Mouse (Mus musculus) embryonic facial prominence, embryonic 11.5 days (tissue): ENCODE measurements around the gene Arsk. TPM values are rescaled to one million over a fixed set of nuclear protein-coding genes. Genes with fewer than 3 reads are reported as not detected.

Experiments used
- ATAC-seq: fragments of 200-750 bp; cut with Nextera tagmentation; replicated peaks from 2 replicates; pipeline ENCODE4 v1.8.0; 2017; ENCODE audit warnings: low read depth; ENCODE audit not compliant: insufficient number of reproducible peaks, low FRiP score, low TSS enrichment
- DNase-seq: peaks from one replicate; pipeline ENCODE4 v3.0.0-alpha.2; 2015; ENCODE audit warnings: low spot score
- H3K27ac ChIP-seq: fragments of 300-500 bp; sonication (generic); replicated peaks from 2 replicates; pipeline ENCODE4 v1.5.1; 2014; ENCODE audit warnings: mild to moderate bottlenecking, low read depth, low read length, control low read depth
- H3K27me3 ChIP-seq: fragments of 300-500 bp; sonication (generic); 2 replicates; pipeline ENCODE4 v1.6.1; 2014; ENCODE audit warnings: mild to moderate bottlenecking, low read length, moderate library complexity, mixed read lengths; ENCODE audit not compliant: control insufficient read depth, insufficient read depth
- H3K36me3 ChIP-seq: fragments of 300-500 bp; sonication (generic); replicated peaks from 2 replicates; pipeline ENCODE4 v1.6.1; 2014; ENCODE audit warnings: low read depth, mild to moderate bottlenecking, low read length, moderate library complexity, mixed read lengths; ENCODE audit not compliant: control insufficient read depth, insufficient read depth
- H3K4me1 ChIP-seq: fragments of 300-500 bp; sonication (generic); 2 replicates; pipeline ENCODE4 v1.6.1; 2014; ENCODE audit warnings: low read length, mixed read lengths; ENCODE audit not compliant: control insufficient read depth, insufficient read depth
- H3K4me2 ChIP-seq: fragments of 300-500 bp; sonication (generic); 2 replicates; pipeline ENCODE4 v1.6.1; 2014; ENCODE audit warnings: low read depth, mild to moderate bottlenecking, control low read depth, low read length, moderate library complexity
- H3K4me3 ChIP-seq: fragments of 300-500 bp; sonication (generic); 2 replicates; pipeline ENCODE4 v1.5.1; 2014; ENCODE audit warnings: low read depth, low read length, control low read depth
- H3K9ac ChIP-seq: fragments of 300-500 bp; sonication (generic); replicated peaks from 2 replicates; pipeline ENCODE4 v1.6.1; 2014; ENCODE audit warnings: mild to moderate bottlenecking, control low read depth, low read length
- H3K9me3 ChIP-seq: fragments of 300-500 bp; sonication (generic); replicated peaks from 2 replicates; pipeline ENCODE4 v1.6.1; 2016; ENCODE audit warnings: mild to moderate bottlenecking, low read length, inconsistent platforms, mixed read lengths; ENCODE audit not compliant: control insufficient read depth
- WGBS: fragments of 180-500 bp; shearing (Covaris S2); extraction: QIAGEN DNeasy Blood & Tissue Kit; methylation state at CpG from one replicate; pipeline ENCODE4 v1.1.7; 2014; 5-methylcytosine and 5-hydroxymethylcytosine counted together
- polyA plus RNA-seq: library from polyadenylated mRNA; unstranded; fragments of >200 nt; fragmentation: Nextera tagmentation; extraction: Ambion mirVana; gene quantifications from 2 replicates; pipeline ENCODE4 v1.2.1, GENCODE M21; 2014

Gene Arsk
- polyA plus RNA-seq, result 6.8 and 8.1 TPM in 2 replicates

DNA sequence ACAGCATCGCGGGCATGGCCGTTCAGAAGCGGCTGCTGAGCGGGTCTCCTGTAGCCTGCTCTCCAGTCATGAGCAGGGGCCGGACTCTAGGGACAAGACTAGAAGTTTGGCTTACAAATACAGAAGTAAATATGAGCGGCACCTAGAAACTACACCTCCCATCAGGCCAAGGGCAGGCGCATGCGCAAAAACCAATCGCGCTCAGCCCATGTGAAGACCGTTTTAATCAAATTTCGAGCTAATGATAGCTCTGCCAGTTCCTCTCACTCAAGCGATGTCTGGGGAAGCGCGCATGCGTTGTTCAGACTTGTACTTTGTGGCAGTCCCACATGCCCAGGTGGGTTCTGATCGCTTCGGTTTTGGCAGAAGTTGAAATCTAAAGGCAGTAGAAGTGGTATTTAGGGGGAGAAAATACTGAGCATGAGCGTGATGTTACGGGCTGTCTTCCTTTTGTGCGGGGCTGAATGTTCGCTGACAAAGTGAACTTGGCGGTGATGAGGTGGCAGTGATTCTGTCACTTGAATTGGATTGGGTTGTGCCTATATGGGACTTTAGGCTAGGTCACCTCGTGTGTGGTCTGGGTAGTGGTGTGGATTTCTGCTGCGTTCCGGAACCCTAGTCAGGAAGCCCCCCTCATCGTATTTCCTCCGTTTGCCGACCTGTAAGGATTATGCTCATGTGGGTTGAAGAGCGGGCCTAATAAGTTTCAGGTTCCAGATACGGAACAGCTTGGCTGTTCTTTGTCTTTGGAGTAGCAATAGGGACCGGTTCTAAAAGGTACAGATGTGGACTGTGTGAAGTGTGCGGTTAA, at the start of gene Arsk, which contains the start of gene Ttc37:
Gene Arsk, minus strand, starts transcription at position 168 of the 811 bp plus-strand sequence.
Gene Ttc37, plus strand, starts transcription at position 242 of the 811 bp plus-strand sequence.
- H3K4me3 ChIP-seq, result peak within 1 kb of the TSS; percentile 53
- ATAC-seq, result peak; percentile 95
- H3K27ac ChIP-seq, result peak within 1 kb of the TSS; percentile 52; the same call in 1 of the 2 replicates

DNA sequence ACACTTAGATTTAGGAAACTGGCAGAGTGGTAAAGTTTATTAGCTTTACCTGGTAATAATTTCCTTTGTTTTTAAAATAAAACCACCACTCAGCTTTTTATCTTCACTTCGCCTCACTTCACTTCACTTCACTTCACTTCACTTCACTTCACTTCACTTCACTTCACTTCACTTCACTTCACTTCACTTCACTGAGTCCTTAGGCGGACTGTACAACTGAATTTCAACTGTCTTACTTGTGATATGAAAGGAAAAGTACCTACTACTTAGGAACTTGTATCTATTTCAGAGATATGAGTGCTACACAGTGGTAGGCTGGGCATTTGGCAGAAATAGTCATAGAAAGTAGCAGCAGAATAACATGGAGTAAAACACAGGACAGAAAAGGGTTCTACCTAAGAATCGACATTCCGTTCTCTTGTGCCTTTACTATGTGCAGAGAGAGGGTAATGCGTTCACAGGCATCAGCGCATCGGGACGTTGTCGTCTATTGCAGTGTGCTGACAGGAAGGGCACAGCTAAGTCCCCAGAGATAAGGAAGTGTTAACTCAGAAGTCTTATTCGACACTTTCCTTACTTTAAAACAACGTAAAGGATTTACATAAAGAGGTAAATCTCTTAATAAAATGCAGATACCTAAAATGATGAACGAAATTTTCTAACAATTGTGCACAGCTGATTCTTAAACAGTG, 42.8 kb upstream of the Arsk start:
- H3K36me3 ChIP-seq, result no peaks in the 10 kb centered on the region
- 87% methylated on average over 12 of the region's 12 CpGs for WGBS
- no peaks in the 10 kb centered on the region for H3K27me3 ChIP-seq
- H3K4me1 ChIP-seq, result no peaks in the 10 kb centered on the region
- no peak overlapping the region for H3K27ac ChIP-seq
- H3K4me3 ChIP-seq, result no peak overlapping the region
- no peak overlapping the region for H3K4me2 ChIP-seq
- no peaks in the 10 kb centered on the region for H3K9me3 ChIP-seq
- ATAC-seq (no peak), DNase-seq (no peak)
- no peak overlapping the region for H3K9ac ChIP-seq

More for the DNA sequence above, at the start of gene Arsk, which contains the start of gene Ttc37:
- Histone ChIP-seq H3K9ac (peak within 1 kb of the TSS; percentile 66), H3K4me1 (no peaks in the 10 kb centered on the region), H3K27me3 (no peaks in the 10 kb centered on the region), H3K36me3 (no peaks in the 10 kb centered on the region), H3K4me2 (peak within 1 kb of the TSS; percentile 49), H3K9me3 (no peaks in the 10 kb centered on the region)
- WGBS, result under 1% methylated on average over 34 of the region's 34 CpGs
- peak; percentile 97 for DNase-seq

DNA sequence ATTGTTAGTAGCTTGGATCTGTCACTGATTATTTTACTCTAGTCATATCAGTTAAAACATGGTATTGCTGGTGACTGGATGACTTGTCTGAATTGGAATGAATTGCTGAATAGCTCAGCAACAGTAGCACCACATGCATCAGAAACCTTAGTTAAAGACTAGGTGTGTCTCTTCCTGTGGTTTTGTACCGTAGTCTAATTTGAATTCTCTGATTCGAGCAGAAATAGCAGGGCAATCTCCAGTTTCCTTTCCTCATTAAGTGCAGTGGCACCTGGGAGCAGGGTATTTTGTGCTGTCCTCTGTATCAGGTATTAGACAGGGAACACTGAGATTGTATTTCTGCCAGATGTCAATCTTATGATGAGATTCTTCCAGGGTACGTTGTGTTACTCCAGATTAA, 40.4 kb upstream of the Arsk start:
- Histone ChIP-seq H3K9ac (no peak overlapping the region), H3K27ac (no peak overlapping the region), H3K4me1 (no peaks in the 10 kb centered on the region), H3K4me3 (no peak overlapping the region), H3K4me2 (no peak overlapping the region), H3K27me3 (no peaks in the 10 kb centered on the region), H3K36me3 (no peaks in the 10 kb centered on the region), H3K9me3 (no peaks in the 10 kb centered on the region)
- WGBS, result 89% methylated on average over 3 of the region's 3 CpGs
- no peak for ATAC-seq
- DNase-seq, result no peak

DNA sequence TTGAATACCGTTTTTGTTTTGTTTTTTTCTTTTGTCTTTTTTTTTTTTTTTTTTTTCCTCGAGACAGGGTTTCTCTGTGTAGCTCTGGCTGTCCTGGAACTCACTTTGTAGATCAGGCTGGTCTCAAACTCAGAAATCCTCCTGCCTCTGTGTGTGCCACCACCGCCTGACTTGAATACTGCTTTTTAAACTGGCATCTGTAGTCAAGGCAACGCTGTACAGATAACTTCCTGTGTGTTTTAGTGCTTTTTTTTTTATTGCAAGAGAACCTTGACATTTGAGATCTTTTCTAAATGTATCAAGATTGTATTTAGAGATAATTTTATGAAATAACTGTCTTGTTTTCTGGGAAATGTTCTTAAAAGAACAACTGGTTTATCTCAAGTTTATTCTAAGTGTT, 34.0 kb upstream of the Arsk start:
- no peaks in the 10 kb centered on the region for H3K9me3 ChIP-seq
- no peaks in the 10 kb centered on the region for H3K27me3 ChIP-seq
- H3K4me3 ChIP-seq, result no peak overlapping the region
- 86% methylated on average over 4 of the region's 4 CpGs for WGBS
- no peaks in the 10 kb centered on the region for H3K4me1 ChIP-seq
- ATAC-seq (no peak), DNase-seq (no peak)
- H3K36me3 ChIP-seq, result no peaks in the 10 kb centered on the region
- H3K4me2 ChIP-seq, result no peak overlapping the region
- no peak overlapping the region for H3K27ac ChIP-seq
- H3K9ac ChIP-seq, result no peak overlapping the region

DNA sequence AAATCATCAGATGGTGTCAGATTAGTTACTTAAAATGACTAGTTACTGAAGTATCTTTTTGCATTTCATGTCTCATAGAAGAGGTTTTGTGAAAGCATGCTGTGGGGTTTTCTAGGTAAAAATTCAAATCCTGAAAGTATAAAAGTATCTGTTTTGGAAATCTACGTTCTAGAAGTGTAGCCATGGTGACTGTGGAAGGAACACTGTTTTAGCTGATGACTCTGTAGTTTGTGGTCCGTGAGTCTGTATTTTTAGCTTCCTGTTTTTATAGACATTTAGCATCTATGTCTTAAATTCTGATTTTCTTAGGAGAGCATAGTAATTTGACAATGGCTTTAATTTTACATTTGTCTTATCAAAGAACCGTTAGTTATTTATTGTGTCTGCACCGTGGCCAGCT, 30.3 kb upstream of the Arsk start:
- Histone ChIP-seq H3K9ac (no peak overlapping the region), H3K27ac (no peak overlapping the region), H3K9me3 (no peaks in the 10 kb centered on the region), H3K4me1 (no peaks in the 10 kb centered on the region), H3K36me3 (no peaks in the 10 kb centered on the region; the same call in 1 of the 2 replicates), H3K4me3 (no peak overlapping the region), H3K27me3 (no peaks in the 10 kb centered on the region), H3K4me2 (no peak overlapping the region)
- no peak for DNase-seq
- no peak for ATAC-seq
- WGBS, result 91% methylated on average over 4 of the region's 4 CpGs

GRCm38 (mm10) chr13:76109069-76109824, 10.8 kb upstream of the Arsk start:
- H3K27ac ChIP-seq, result no peak overlapping the region
- DNase-seq (no peak), ATAC-seq (no peak)
- H3K4me1 ChIP-seq, result no peaks in the 10 kb centered on the region
- H3K36me3 ChIP-seq, result no peaks in the 10 kb centered on the region; the same call in 1 of the 2 replicates
- no peaks in the 10 kb centered on the region for H3K9me3 ChIP-seq
- H3K4me2 ChIP-seq, result no peak overlapping the region
- no peaks in the 10 kb centered on the region for H3K27me3 ChIP-seq
- WGBS, result 93% methylated on average over 18 of the region's 18 CpGs
- H3K4me3 ChIP-seq, result no peak overlapping the region
- H3K9ac ChIP-seq, result no peak overlapping the region

DNA sequence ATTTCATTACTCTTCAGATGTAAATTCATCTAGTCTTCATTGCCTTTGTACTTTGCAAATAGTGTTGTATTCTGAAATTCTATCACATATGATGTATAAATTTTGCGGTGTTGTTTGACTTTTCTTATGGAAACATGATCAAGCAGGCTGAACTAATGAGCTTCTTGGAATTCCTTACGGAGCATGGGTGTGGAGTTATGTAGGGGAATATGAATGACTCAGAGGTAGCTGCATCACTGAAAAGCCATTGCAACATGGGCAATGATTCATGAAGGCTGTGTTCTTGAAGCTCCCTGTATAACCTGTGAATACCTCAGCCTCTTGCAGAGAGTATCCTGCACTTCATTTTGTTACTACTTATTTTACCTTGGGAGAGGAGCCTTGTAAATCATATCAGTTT, 3.5 kb upstream of the Arsk start:
- no peak for DNase-seq
- H3K27ac ChIP-seq, result no peak overlapping the region
- H3K4me3 ChIP-seq, result no peak overlapping the region
- WGBS, result 92% methylated on average over 2 of the region's 2 CpGs
- H3K9ac ChIP-seq, result no peak overlapping the region
- no peaks in the 10 kb centered on the region for H3K36me3 ChIP-seq
- no peak overlapping the region for H3K4me2 ChIP-seq
- H3K4me1 ChIP-seq, result no peaks in the 10 kb centered on the region
- H3K9me3 ChIP-seq, result no peaks in the 10 kb centered on the region
- H3K27me3 ChIP-seq, result no peaks in the 10 kb centered on the region
- ATAC-seq, result no peak
